Mouse (Mus musculus) stomach, postnatal 0 days (tissue): ENCODE results near the gene Syk. TPM values are rescaled to one million over a fixed set of nuclear protein-coding genes. Genes with fewer than 3 reads are reported as not detected.
A peak's percentile ranks its signal among the peaks of the same experiment; 100 is the strongest.

Source experiments
- ATAC-seq: fragments of 200-750 bp; cut with Nextera tagmentation; 2 replicates; pipeline ENCODE4 v1.8.0; 2017; ENCODE audit not compliant: low FRiP score, low TSS enrichment
- DNase-seq: peaks from one replicate; pipeline ENCODE4 v3.0.0-alpha.2; 2016; ENCODE audit warnings: low spot score
- H3K27ac ChIP-seq: fragments of 300-500 bp; sonication (generic); replicated peaks from 2 replicates; pipeline ENCODE4 v1.5.1; 2014; ENCODE audit warnings: mild to moderate bottlenecking, control low read depth
- H3K27me3 ChIP-seq: fragments of 300-500 bp; sonication (generic); 2 replicates; pipeline ENCODE4 v1.6.1; 2014; ENCODE audit warnings: low read length; ENCODE audit not compliant: control insufficient read depth, insufficient read depth
- H3K36me3 ChIP-seq: fragments of 300-500 bp; sonication (generic); 2 replicates; pipeline ENCODE4 v1.6.1; 2014; ENCODE audit warnings: low read length, mixed read lengths; ENCODE audit not compliant: control insufficient read depth, insufficient read depth
- H3K4me1 ChIP-seq: fragments of 300-500 bp; sonication (generic); replicated peaks from 2 replicates; pipeline ENCODE4 v1.6.1; 2014; ENCODE audit warnings: antibody characterized with exemption; ENCODE audit not compliant: control insufficient read depth, insufficient read depth
- H3K4me2 ChIP-seq: fragments of 300-500 bp; sonication (generic); replicated peaks from 2 replicates; pipeline ENCODE4 v1.6.1; 2014; ENCODE audit warnings: low read depth, mild to moderate bottlenecking, control low read depth, moderate library complexity
- H3K4me3 ChIP-seq: fragments of 300-500 bp; sonication (generic); 2 replicates; pipeline ENCODE4 v1.5.1; 2014; ENCODE audit warnings: low read depth, low read length, control low read depth
- H3K9ac ChIP-seq: fragments of 300-500 bp; sonication (generic); 2 replicates; pipeline ENCODE4 v1.6.1; 2014; ENCODE audit warnings: mild to moderate bottlenecking, low read length, control low read depth, mixed read lengths
- H3K9me3 ChIP-seq: fragments of 300-500 bp; sonication (generic); 2 replicates; pipeline ENCODE4 v1.6.1; 2016; ENCODE audit warnings: low read length; ENCODE audit not compliant: control insufficient read depth
- CTCF ChIP-seq: IDR thresholded peaks from 2 replicates; pipeline ENCODE4 v1.5.1; 2016; ENCODE audit warnings: antibody characterized with exemption, low read depth, mild to moderate bottlenecking, moderate library complexity
- EP300 ChIP-seq: optimal IDR thresholded peaks from 2 replicates; pipeline ENCODE3; 2016; ENCODE audit warnings: antibody characterized with exemption
- WGBS: fragments of 180-500 bp; shearing (Covaris S2); extraction: QIAGEN DNeasy Blood & Tissue Kit; methylation state at CpG from one replicate; pipeline ENCODE4 v1.1.7; 2014; 5-methylcytosine and 5-hydroxymethylcytosine counted together
- polyA plus RNA-seq: library from polyadenylated mRNA; unstranded; fragments of >200 nt; fragmentation: Nextera tagmentation; extraction: Ambion mirVana; gene quantifications from 2 replicates; pipeline ENCODE4 v1.2.1, GENCODE M21; 2015

Syk gene
- polyA plus RNA-seq, 1 experiment from 2014 or later: 1.7 TPM

GRCm38 (mm10) chr13:52646566-52646965, 63.6 kb downstream of the Syk start:
- H3K9ac ChIP-seq: no peak overlapping the region
- DNase-seq (no peak), ATAC-seq (no peak)
- H3K4me3 ChIP-seq: no peak overlapping the region
- no peaks in the 10 kb centered on the region for H3K27me3 ChIP-seq
- H3K27ac ChIP-seq: no peak overlapping the region
- no peak overlapping the region for H3K4me2 ChIP-seq
- TF ChIP-seq CTCF: no peak
- TF ChIP-seq EP300: no peak
- 88% methylated on average over 3 of the region's 3 CpGs for WGBS
- no peaks in the 10 kb centered on the region for H3K9me3 ChIP-seq
- H3K4me1 ChIP-seq: no peaks in the 10 kb centered on the region
- H3K36me3 ChIP-seq: no peaks in the 10 kb centered on the region; the same call in 1 of the 2 replicates

- ATAC-seq (no peak), DNase-seq (no peak)
- 55% methylated on average over 11 of the region's 11 CpGs for WGBS
- Histone ChIP-seq H3K9ac (no peak overlapping the region), H3K4me3 (no peak overlapping the region), H3K4me2 (no peak overlapping the region), H3K27ac (no peak overlapping the region), H3K4me1 (no peaks in the 10 kb centered on the region), H3K36me3 (no peaks in the 10 kb centered on the region; the same call in 1 of the 2 replicates), H3K9me3 (no peaks in the 10 kb centered on the region), H3K27me3 (no peaks in the 10 kb centered on the region)
- TF ChIP-seq CTCF (no peak), EP300 (no peak)
These were observed 65.2 kb downstream of the Syk start for GRCm38 (mm10) chr13:52647996-52648712.

DNA sequence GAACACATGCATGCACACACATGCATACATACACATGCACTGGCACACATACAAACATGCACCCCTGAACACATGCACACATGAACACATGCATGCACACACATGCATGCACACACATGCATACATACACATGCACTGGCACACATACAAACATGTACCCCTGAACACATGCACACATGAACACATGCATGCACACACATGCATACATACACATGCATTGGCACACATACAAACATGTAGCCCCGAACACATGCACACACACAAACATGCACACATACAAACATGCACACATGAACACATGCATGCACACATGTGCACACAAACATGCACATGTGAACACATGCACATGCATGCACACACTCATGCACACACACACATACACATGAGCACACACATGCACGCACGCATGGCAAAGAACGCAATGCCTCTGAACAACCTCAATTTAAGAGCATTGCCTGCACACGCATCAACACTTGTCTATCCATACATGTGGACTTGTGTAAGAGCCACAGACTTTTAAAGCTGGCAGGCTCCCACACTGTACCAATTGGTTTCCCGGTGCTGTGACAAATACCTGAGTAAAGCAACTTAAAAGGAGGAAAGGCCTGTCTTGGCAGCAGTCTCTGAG, 66.9 kb downstream of the Syk start:
- Histone ChIP-seq H3K4me2 (no peak overlapping the region), H3K27me3 (no peaks in the 10 kb centered on the region), H3K9ac (no peak overlapping the region), H3K36me3 (no peaks in the 10 kb centered on the region; the same call in 1 of the 2 replicates), H3K27ac (no peak overlapping the region), H3K9me3 (no peaks in the 10 kb centered on the region), H3K4me3 (no peak overlapping the region), H3K4me1 (no peaks in the 10 kb centered on the region)
- no peak for ATAC-seq
- DNase-seq: no peak
- WGBS: 95% methylated on average over 6 of the region's 6 CpGs
- TF ChIP-seq CTCF (no peak), EP300 (no peak)

DNA sequence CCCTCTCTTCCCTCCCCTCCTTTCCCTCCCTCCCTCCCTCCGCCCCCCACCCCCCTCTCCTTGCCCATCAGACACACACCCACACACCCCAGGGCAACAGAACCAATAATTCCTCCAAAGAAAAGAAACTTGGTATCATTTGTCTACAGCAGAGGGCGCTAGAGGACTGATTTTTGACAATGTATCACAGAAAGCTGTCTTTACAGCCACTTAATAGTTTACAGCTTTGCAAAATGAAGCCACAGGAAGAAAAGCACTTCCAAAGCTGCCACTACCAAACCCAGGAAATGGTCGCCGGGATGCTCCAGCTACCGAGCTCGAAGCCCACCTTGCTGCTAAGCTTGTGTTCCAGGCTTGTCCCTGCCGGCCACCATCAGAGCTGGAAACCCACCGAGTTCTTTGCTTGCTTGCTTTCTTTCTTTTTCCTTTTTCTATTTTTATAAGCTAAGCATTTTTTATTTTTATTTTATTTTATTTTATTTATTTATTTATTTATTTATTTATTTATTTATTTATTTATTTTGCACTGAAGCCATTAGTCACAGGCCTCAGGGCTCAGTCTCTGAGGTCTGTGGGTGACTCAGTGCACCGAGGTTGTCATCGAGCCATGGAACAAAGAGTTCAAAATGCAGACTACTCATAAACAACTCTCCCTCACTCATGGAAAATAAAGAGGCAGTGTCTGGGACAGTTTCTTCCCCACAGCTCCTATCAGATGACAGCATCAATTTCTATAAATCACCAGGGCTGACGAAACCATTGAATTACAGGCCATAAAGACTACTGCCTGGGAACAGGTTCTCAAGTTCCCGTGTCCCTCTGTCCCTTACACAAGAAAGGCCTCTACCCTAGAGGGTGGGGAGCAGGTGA, 68.6 kb downstream of the Syk start:
- ATAC-seq: no peak; the same call in 1 of the 2 replicates
- Histone ChIP-seq H3K4me2 (no peak overlapping the region), H3K27ac (no peak overlapping the region), H3K36me3 (no peaks in the 10 kb centered on the region), H3K27me3 (no peaks in the 10 kb centered on the region), H3K4me1 (no peaks in the 10 kb centered on the region), H3K4me3 (no peak overlapping the region), H3K9me3 (no peaks in the 10 kb centered on the region), H3K9ac (no peak overlapping the region)
- DNase-seq: peak; percentile 24
- TF ChIP-seq EP300: no peak
- TF ChIP-seq CTCF: peak; percentile 81
- 41% methylated on average over 11 of the region's 12 CpGs for whole genome bisulfite sequencing

DNA sequence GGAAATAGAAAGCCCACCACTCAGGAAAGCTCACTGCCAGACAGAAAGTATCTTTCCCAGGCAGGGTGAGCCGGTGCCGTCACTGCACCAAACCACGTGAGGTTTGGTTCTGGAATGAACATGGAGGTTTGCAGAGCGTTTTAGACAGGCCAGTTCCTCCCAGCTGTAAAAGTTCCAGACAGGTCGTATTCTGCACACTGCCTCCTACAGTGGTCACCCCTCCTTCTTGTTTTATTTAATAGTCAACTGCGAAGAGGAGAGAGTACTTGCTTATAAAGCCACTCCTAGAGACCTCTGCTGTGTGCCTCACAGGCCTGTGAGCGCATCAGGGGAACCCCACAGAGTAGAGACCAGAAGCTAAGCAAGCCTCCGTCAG, 69.3 kb downstream of the Syk start:
- Histone ChIP-seq H3K4me2 (no peak overlapping the region), H3K27me3 (no peaks in the 10 kb centered on the region), H3K27ac (no peak overlapping the region), H3K9me3 (no peaks in the 10 kb centered on the region), H3K4me3 (no peak overlapping the region), H3K9ac (no peak overlapping the region), H3K4me1 (no peaks in the 10 kb centered on the region), H3K36me3 (no peaks in the 10 kb centered on the region)
- TF ChIP-seq EP300 (no peak), CTCF (no peak)
- WGBS: 84% methylated on average over 8 of the region's 8 CpGs
- DNase-seq (no peak), ATAC-seq (no peak)
